Mouse (Mus musculus) telencephalon, adult 2 months (tissue): ENCODE results near the gene Zfp622.

Experiments
- DNase-seq: peaks from one replicate; pipeline ENCODE4 v3.0.0-alpha.2; 2011; ENCODE audit warnings: low read depth, low spot score

Zfp622 gene

GRCm38 (mm10) chr15:25984067-25984733 lies at the start of gene Zfp622:
TSS of gene Zfp622 (plus strand) at chr15:25984366.
- DNase-seq: peak; percentile 99

DNA sequence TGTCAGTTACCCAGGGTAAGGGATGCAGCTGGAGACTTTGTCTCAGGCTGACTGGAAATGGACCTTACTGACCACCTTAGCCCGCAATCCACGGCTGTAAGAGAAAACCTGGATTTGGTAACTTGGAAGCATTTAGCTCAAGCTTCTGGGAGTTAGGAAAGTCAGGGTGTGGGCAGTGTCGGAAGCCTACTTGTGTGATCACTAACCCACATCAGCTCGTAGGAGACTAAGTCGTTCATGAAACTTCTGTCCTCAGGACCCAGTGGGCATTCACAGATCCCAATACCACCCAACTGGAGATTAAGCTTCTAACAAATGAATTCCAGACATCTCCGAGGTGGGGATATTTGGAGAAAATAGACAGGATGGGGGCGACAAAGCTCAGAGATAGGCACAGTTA lies 49.8 kb upstream of the Zfp622 start:
- DNase-seq: no peak

GRCm38 (mm10) chr15:25938496-25938895 lies 45.7 kb upstream of the Zfp622 start:
- DNase-seq: no peak

DNA sequence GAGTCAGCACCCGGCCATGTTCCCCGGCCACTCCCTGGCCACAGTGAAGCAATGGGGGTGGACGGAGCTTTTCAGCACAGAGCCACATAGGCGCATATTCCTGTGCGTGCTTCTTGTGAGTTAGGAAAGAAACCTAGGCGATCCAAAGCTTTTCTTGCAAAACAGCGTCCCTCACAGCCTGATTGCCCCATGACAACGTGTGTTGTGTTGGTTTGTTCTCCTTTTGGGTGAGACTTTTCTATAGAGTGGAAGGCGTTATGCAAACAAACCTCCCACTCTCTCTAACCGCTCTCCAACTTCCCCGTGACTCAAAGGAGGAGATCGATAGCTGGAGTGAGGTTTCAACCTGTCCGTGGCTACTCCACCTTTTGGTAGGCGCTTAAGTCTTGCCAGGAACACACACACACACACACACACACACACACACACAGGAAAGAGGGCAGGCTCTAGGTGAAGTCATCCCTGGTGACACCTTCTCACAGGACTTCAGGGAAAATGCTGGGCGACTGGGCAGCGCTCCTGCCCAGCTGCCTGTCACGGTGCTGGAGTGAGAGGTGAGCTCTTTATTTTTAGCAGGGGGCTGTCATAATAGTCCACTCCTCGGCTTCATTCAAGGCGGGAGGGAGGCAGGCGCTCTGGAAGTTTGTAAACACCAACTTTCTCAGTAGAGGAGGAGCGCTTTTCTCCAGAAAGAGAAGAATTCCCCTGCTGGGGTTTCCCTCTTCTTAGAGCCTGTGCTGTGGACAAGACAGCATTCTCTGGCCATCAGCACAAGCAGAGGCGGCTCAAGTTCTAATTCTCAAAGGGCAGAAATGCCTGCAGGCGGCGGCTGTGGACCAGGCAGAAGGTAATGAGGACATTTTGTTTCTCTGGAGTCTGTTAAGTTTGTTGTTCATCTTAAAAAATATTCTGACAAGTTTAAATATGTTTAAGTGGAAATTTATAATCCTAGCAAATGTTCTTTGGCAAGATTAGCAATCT lies 43.5 kb upstream of the Zfp622 start:
- peak; percentile 12 for DNase-seq

DNA sequence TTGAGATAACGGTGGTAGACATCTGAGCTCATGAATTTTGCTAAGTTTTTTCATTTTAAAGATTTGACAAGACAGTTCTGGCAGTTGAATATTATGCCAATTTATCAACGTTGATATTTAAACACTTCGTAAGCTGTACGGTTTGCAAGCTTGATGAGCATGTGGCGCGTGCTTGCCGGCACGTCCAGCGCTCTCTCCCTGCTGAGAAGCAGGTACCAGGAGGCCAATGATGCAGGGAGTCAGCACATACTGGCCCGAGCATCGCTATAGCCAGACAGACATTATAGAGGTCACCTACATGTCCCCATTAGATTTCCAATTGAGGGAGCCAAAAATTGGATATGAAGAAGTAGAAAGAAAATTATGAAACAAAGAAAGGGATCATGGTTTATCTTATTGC lies 42.7 kb upstream of the Zfp622 start:
- DNase-seq: no peak

GRCm38 (mm10) chr15:25942415-25942814 lies 41.8 kb upstream of the Zfp622 start:
- DNase-seq: no peak

DNA sequence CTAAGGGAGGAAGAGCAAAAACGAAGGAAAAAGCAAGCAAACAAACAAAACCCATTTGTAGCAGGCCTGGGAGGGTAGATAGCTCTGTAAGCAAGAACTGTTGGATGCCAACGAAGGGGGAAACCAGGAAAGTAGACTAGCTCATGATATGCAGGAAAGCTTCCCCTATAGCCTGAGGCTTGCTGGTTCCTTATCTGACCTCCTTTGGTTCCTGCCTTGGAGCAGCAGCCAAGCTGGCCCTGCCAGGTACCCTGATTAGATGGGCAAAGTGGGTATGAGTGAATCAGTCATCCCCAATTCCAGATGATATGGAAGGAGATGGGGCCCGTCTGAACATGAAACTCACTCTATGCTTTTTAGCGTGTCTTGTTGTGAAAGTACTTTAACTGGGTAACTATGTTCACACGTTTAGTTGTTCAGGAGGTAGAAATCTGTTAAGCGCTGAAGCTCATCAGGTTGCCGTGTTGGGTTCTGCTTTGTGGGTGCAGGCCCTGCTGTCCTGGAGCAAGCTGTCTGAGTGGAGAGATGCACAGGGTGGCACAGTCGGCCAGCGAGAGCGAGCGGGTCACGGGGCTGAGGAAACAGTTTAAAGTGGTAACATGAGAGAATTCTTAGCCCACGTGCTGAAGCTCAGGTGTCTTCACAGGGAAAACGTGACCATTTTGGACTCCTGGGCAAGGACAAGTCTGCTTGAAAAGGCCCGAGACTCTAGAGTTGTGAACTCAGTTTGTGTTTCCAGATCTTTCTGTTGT lies 40.6 kb upstream of the Zfp622 start:
- no peak for DNase-seq

DNA sequence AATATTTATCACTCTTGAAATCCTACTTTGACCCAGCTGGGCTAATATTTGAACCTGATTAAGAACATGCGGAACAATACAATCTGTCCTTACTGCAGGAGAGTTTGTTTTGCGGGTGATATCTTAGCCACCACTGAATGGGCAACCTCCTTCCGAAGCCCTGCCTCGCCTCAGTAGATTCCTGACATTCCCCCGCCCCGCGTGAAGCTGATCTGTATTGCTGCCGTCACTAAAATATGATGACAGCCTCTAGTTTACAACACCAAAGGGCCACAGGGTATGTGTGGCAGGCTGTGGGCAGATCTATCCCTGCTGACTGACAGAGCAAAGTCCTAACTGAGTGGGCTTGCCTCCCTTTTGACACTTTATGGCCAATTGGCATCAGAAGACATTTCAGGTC lies 38.9 kb upstream of the Zfp622 start:
- DNase-seq: no peak

DNA sequence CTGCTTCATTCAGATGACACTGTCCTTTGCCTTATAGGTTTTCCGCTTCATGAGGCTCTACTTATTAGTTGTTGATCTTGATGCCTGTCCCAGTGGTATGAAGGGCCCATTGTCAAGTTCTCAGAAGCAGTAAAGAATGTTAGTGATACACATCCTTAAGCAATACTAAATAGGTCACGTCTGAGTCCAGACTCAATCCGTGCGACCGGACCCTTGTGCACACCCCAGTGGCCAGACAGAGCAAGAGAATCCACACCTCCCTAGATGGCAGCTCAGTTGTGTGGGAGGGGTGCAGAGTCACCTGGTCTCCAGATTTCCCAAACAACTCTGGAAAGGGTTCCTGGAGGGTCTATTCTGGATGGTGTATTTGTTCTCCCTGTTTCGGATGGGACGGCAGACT lies 37.7 kb upstream of the Zfp622 start:
- no peak for DNase-seq

- DNase-seq: no peak
These were observed 36.8 kb upstream of the Zfp622 start for GRCm38 (mm10) chr15:25947383-25947782.

DNA sequence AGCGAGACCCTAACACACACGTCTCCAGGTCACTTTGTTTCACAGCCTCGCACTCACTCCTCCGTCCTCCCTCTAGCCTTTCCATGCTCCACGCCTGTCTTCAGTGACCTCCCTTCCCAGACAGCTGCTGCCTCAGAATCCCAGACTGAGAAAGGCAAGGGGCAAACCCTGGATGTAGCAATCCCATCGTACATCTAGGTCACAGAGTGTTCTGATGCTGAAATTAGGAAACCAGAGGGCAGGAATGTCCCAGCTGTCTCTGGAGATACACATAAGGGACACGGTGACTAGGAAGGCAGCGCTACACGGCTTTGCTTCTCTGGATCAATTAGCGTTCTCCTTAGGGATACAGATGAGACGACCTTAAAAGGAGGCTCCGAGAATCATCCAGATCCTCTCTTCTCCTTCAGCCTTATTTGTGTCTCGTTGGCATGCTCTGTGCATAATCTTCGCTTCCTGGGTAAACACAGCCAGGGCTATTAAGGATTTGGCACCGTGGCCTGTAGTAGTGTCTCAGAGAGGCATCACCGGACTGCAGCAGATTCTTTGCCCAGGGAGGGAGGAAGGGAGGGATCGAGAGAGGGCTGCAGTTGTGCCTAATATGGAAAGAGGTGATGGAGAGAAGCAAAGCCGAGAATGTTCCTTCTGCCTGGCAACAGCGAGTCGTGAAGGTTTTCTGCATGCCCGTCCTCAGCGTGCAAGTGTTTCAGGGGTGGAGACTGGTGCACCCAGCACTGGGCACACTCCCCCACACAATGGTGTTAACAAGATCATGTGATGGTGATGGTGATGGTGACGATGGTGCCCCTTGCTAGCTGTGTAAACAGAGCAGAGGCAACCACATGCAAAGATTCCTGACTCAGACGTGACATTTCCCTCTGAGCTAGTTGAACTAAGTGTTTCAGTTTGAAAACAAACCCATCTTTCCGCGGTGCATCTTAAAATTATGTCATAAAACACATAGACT lies 35.6 kb upstream of the Zfp622 start:
- DNase-seq: peak; percentile 21

- DNase-seq: no peak
These were observed 34.5 kb upstream of the Zfp622 start for GRCm38 (mm10) chr15:25949696-25950095.

DNA sequence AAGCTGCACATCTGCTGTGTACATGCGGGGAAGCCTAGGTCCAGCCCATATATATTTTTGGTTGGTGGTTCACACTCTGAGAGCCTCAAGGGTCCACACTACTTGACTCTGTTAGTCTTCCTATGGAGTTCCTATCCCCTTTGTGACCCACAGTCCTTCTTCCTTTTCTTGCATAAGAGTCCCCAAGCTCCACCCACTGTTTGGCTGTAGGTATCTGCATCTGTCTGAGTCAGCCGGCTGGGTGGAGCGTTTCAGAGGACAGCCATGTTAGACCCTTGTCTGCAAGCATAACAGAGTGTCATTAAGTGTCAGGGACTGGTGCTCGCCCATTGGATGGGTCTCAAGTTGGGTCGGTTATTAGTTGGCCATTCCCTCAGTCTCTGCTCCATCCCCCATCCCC lies 33.6 kb upstream of the Zfp622 start:
- no peak for DNase-seq

DNA sequence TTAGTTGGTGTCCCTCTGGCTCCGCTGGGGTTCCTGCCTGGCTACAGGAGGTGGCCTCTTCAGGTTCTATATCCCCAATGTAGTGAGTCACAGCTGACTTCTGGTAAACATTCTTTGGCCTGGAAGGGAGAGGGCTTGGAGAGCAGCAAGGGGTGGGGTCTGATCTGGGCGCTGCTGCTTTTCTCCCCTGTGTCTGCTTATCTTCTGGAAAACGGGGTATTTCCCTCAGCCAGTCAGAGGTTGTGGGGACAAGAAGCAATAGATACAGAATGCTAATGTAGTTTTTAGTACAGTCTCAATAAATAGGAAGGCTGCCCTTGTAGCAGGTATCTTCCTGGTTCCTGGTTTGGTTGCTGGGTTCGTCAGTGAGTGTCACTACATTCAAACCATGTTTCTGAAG lies 33.1 kb upstream of the Zfp622 start:
- no peak for DNase-seq

DNA sequence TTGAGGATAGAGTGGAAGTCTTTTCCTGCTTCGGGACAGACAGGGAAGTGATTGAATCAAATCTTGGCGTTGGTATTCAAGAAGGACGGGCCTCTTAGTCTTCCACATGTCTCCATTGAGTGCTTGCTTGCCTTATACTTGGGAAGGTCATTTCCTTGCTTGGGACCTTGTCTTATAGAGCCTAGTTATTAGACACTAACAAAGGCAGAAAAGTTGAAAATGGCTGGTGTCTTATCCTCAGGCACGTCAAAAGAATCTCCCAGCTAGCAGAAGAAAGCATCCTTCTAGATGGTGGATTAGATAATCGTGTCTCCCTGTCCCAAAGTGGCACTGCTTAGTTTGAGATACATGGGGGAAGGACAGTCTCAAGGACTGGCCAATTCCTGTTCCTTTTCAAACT lies 28.2 kb upstream of the Zfp622 start:
- no peak for DNase-seq

DNA sequence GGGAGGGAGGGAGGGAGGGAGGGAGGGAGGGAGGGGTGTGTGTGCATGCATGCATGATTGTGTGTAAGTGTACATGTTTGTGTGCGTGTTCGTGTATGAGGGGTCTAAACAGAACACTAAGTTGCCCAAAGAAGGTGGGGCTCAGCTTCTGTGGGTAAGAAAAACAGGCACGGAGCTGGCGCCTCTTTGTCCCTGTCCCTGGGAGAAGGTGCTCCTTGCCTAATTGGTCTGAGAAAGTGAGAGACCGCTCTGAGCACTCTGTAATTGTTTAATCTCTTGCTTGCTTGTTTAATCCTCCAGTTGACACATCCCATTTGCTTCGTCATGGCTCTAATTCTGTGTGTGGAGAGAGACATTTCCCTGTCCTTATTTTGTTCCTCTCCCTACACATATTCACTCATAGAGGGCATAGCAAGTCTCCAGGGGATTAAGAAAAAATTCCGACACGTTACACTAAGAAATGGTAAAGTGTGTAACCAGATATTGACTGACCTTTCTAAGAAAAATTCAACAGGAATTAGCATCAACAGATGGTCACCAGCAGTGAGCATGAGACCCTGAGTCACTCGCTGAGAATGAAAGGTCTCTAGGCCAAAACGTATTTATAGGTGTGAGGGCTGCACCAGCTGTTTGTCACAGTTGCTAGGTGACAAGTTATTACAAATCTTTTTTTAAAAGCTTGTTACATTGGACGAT lies 27.6 kb upstream of the Zfp622 start:
- DNase-seq: no peak

- DNase-seq: no peak
These were observed 26.5 kb upstream of the Zfp622 start for GRCm38 (mm10) chr15:25957651-25958050.

GRCm38 (mm10) chr15:25959375-25959774 lies 24.8 kb upstream of the Zfp622 start:
- DNase-seq: peak; percentile 48

DNA sequence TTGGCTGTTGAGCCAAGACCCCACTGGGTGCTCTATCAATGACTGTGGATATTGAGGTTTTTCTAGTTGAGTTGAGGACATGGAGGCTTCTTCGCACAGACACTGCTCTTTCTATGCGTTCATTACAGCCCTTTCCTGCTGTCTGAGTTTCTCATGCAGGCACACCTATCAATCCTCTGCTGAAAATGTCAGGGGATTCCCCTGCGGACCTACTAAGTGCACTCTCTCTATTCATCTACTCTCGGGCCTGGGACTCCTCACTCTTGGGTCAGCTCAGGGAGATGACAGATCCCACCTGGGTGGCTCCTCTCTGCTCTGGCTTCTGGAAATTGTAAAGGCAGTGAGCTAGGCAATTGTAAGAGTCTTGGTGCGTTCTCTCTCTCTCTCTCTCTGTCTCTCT lies 23.9 kb upstream of the Zfp622 start:
- no peak for DNase-seq

DNA sequence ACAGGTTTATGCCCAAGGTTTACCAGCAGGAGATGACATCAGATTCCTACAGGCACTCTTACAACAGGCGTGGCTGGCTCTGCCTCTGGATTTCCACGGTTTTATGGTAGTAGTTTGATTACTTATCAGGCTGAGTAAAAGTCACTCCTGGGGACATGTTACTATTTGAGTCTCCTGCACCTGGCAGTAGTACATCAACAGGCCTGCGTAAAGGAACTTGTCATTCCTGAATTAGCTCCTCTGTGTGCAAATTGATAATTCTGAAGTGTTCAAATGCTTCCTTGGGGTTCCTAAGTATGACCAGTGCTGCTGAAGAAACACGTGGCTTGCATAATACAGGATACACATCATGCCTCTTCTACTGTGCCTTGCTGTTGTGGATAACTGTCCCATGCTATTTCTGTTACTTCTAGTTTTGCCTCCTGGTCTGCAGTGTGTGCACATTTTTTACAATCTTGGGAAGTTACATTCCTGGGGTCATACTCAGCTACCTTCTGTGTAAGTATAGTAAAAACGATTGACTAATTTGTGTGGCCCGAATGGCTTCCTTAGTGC lies 17.9 kb upstream of the Zfp622 start:
- no peak for DNase-seq
